Mouse (Mus musculus): ENCODE results near the gene Mrm1.
"Not testable (repeated sequence)": the region's sequence is repeated elsewhere in the genome, so short reads cannot be mapped to it uniquely, and the experiment has no call there.

The Mrm1 gene

DNA sequence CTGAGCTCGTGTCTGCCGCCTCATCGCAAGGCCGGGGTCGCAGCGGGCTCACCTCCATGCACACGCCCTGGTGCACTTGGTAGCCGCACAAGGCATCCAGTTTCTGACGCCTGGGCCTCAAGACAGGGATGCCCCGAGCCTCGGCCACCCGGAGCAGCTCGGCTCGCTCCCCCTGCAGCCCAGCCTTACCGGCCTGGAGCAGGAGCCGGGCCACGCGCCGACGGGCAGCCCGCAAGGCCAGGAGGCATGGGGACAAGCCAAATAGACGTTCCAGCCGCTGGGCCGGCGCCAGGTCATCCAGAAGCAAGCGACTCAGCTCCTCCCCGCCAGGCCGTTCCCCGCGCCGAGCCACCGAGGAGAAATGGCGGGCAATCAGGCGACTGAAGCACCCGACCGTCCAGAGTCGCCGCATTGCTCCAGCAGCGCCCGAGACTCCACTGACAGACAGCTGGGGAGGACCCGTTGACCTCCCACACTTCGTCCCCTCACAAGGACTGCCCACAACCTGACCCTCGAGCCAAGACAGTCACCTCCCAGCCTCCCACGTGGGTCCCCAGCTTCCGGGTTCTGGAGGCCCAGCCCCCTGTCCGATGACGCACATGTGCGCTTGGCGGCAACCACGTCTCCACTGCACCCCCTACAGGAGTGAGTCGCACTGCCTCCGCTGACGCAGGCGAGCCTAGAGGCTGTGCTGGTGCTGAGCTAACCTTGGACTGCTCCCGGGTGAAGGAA is at the start of gene Mrm1:
Gene Mrm1 (minus strand): TSS at position 555 of the 732 bp plus-strand sequence.
- DNase-seq, result peak; percentile 97

DNA sequence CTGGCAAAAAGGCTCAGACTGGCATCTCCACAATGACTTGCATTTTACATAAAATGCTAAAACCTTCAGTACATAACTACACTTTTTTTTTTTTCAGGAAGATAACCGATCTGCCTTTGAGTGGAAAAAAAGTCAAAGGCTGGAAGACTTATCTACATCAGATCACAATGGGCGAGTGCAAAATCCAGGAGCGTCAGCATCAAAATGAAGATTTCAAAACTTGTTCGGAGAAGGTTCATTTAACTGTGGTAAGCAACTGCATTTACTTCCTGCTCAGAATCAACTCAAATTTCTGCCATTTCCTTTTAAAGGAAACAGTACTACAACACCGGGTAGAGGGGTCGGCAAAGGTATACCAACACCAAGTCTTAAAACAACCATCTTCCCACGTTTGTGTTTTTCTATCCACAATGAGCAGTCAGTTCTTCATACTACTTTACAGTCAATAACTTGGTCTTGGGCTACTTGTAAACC is 49.5 kb upstream of the Mrm1 start:
- peak; percentile 20 for DNase-seq

DNA sequence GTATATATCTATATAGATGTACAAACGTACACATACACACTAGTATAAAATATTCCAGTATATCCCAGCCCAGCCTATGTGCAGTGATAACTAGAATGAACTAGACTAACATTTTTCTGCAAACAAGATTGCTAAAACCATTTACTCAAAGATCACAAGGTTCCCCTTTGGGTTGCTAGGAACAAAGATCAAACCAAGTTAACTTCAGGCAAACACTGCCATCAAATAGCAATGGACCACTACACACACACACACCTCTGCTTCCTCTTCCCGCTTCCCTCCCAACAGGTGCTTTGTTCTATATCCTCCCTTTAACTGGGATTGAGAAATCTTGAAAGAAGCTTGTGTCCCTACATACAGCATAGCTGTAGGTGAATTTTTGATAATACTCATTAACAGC is 48.3 kb upstream of the Mrm1 start:
- no peak for DNase-seq

DNA sequence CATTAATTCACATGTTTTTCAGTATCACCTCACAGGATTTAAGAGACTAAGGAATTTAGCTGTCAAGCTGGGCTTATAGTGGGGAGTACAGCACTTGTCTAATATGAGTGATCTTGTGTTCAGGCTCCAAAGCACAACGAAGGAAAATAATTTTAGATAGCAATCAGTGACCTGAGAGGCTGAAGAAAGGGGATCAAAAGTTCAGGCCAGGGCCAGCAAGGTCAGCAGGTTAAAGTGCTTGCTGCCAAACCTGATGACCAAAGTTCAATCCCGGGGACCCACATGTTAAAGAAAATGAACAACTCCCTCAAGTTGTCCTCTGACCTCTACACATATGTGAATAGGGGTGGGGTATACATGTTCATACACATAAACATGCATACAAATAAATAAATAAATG is 46.0 kb upstream of the Mrm1 start:
- DNase-seq, result no peak

DNA sequence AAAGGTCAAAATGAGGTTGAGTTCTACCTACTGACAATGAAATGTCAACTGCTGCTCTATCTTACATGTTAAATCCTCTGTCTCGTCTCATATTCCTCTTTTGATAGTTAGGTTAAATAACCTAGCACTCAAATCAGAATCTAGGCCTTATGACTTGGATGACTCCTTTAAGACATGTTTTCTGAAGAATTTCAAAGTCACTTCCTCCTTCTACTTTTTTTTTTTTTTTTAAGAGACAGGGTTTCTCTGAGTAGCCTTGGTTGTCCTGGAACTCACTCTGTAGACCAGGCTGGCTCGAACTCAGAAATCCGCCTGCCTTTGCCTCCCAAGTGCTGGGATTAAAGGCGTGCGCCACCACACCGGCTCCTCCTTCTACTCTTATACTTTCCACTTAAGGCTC is 36.0 kb upstream of the Mrm1 start:
- DNase-seq, result no peak

DNA sequence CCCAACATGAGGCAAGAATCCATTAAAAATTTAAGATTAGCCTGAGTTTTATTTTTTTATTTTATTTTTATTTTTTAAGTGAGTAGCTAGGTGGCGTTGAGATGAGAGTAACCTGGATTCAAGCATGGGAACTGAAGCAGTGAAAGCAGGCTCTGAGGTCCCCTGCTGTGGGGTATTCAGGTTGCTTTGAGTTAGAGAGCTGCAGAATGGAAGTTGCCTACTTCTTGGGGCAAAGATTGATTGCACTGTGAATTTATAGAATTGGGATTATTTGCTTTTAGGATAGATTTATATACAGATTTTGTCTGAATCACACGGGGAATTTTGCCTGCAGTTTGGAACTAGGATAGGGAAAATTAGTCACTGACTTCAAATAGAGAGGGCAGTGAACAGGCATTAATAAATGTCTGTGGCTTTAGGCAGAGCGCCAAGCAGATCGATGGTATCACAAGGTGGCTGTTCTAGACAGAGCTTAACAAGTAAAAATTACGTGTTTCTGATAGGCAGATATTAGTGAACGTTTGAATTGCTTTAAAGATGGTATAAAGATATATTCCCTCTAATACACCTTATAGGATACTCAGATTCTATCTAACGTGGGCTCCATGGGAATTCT is 28.3 kb upstream of the Mrm1 start:
- DNase-seq, result no peak

DNA sequence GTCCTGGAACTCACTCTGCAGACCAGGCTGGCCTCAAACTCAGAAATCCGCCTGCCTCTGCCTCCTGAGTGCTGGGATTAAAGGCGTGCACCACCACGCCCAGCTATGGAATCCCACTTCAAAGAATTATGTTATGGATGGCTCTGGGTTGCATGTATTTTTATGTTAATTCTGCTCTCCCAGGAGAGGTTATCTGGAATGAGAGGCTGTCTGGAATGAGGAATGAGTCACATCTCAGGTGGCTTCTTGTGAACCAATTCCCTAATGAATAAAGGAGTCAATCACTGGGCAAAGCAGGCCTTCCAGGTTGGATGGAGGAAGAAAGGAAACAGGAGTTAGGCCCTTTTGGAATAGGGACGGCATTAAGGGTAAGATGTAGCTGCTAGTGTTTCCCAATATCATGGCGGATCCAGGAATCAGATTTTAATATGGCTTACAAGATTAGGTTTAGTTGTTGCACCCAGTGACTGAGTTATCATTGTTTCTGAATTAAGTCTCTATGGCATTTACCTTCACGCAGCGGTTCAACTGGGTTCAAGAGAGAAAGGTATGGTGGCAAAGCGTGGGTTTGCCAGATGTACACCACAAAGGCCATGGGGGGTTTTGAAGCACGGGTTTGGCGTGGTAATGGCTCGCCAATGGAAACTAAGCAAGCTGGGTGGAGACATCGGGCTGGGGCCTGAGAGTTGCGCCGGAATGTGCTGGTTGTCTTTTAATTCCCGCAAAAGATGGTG is 27.6 kb upstream of the Mrm1 start:
- no peak for DNase-seq

DNA sequence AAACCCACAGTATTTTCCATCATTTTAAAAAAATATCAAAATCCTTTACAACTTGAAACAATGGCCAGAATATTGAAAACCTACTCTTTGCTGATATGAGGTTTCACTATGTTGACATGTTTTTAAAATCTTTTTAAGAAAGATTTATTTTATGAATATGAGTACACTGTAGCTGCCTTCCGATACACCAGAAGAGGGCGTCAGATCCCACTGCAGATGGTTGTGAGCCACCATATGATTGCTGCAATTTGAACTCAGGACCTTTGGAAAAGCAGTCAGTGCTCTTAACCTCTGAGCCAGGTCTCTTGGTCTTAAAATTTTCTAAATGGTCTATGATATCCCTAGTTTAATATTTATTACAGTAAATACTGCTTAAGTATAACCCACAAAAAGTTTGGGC is 20.0 kb upstream of the Mrm1 start:
- no peak for DNase-seq

DNA sequence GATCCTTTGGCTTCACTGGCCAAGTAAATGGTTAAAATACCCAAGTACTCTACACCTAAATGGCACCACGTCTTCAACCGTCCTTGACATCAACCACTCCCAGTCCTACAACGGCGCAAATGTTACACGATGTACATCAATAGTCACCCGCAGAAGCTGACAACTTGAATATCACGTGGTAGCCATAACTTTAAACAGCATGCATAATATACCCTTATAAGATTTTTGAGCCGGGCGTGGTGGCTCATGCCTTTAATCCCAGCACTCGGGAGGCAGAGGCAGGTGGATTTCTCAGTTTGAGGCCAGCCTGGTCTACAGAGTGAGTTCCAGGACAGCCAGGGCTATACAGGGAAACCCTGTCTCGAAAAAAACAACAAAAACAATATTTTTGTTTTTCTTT is 10.2 kb upstream of the Mrm1 start:
- not testable (repeated sequence) for DNase-seq

DNA sequence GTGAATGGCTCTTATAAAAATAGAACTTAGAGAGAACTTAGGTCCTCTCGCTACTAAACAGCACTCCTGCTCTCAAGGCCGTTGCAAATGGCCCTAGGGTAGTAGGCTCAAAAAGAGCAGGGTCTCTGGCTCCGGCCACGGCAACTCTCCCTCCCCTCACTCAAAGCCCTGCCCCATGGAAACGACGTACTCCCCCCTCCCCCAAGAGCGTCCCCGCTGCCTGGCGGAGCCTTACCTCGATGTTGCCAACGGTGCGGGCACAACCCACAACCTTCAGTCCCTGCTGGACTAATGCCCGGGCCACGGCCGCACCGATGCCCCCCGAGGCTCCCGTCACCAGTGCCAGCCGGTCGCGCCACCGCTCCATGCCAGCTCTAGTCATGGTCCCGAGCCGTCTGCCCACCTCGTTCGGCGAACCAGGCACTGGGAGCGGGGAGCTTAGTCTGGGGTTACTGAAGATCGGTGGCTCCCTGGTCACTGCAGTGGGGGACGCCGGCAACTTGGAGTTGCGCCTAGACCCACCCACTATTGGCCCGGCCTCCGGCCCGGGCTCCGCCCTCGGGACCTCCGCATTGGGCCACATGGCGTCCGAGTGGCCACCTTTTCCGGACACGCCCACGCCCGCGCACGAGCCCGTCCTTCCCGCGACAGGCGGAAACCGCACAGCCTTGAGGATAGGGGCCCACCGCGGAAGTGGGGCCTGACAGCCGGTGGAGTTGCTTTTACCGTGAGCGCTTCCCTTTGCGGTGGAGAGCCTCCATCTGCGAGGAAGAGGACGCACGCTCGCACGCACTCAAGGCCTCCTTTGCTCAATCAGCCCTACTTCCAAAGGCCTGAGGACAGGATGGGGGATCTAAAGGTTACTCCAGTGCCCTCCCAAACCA is 9.4 kb upstream of the Mrm1 start, which contains the start of gene Dhrs11:
Gene Dhrs11 (minus strand): TSS at position 479 of the 884 bp plus-strand sequence.
- peak; percentile 83 for DNase-seq

DNA sequence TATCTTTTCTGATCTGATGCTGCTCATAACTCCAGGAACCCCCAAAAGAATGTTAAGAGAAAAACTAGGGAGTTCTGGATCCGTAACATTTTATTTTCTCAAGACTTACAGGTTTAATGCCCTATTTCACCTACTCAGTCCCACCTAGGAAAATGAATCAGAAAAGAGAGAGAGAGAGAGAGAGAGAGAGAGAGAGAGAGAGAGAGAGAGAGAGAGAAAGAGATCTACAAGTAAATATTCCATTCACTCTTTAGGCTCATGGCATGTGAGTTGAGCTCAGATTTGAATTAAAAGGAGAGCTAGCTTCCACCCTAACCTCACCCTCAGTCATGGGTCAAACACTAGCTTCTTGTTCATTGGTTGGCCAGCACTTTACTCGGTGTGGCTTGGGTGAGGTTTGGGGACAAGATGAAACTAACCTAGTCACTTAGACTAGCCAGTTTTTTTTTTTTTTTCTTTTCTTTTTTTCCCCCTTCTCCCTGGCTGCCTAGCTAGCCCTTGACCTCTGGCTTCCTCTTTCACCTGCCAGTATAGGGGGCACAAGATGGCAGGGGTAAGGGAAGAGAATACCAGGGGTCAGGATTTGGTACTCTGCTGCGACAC is 8.7 kb upstream of the Mrm1 start:
- no peak for DNase-seq

DNA sequence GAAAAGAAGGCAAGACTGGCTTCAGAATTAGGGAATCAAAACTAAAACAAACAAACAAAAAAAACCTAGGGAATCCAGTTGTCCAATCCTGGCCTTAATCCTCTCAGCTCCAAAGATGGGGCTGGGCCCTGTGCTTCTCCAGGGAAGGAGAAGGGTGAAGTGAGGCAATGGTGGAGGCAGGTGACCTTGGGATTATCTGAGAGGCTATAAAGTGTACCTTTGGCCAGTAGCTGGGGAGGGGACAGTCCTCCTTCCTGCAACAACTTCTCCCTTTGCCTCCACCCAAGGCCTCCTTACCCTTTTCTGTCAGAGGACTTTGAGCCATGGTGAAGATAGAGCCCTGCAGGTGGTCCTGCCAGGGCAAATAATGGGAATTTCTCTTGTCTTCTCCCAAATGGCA is 8.2 kb upstream of the Mrm1 start:
- no peak for DNase-seq

DNA sequence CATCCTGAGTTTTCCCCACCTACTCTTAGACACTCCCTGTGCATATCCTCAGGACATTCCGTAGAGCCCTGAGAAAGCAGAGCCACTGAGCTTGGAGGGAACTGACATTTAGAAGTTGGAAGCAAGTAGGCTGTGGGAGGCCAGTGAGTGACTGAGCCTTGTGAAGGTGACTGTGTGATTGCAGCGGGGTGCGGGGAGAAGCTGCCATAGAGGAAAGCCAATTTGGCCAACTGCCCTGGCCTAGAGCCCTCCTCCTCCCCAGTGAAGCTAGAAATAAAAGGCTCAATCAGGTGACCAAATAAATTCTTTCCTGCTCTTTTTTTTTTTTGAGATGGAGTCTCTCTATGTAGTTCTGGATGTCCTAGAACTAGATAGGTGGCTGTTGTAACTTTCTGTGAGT is 6.9 kb upstream of the Mrm1 start:
- no peak for DNase-seq

DNA sequence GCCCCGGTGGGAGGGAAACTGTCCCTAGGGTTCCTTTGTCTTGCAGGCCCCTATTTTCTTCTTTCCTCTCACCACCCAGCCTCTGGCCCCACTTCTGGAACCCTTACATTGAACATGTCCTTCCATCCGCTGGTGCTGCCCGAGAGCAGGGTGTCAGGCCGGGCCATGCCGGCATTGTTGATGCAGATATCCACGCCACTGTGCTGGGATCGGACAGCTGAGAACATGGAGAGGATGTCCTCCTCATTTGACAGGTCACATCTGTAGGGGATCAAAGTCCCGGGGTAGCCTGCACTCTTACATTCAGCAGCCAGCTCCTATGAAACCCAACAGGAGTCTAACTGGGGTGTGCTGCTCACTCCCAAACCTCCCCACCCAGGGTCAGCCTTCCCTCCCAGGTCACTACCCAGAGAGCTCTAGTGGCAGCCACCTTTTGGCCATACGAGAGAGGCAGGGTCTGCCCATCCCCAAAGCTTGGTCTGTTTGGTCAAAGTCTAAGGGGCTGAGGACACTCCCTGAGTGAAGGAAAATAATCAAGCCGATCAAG is 6.0 kb upstream of the Mrm1 start:
- DNase-seq, result no peak

DNA sequence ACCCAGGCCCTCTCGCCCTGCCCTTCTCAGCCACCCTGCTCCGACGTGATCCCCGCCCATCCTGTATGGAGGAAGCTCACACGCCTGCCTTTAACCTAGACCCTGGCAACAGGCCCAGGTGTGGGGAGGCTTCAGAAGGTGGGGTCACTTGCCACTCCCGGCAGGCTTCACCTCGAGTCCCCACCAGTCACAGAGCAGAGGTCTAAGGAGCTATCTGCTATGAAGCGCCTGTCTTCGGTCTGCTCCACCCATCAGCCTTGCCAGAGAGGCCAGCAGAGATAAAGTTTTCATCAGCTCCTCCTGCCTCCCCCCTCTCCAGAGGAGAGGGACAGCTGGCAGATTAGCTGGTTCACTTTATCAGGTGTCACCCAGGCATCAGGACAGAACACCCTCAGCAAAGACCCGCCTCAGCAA is 4.2 kb upstream of the Mrm1 start:
- no peak for DNase-seq

DNA sequence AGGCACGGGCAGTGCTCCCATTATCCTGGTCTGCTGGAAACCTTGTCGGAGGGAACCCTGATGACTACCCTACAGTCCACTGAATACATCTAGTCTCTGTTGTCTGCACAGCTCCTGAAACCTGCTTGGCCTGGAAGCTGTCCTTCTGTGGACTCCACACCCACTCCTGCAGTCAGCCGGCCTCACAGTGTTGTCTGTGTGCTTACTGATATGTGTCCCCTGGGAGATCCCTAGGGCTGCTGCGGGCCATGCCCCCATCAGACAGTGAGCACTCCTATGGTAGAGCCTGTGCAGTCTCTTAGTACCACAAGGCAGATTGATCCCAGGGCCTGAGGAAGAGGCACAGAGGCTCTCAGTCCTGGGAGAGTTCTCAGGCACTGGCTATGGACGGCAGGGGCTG is 3.2 kb upstream of the Mrm1 start:
- no peak for DNase-seq

DNA sequence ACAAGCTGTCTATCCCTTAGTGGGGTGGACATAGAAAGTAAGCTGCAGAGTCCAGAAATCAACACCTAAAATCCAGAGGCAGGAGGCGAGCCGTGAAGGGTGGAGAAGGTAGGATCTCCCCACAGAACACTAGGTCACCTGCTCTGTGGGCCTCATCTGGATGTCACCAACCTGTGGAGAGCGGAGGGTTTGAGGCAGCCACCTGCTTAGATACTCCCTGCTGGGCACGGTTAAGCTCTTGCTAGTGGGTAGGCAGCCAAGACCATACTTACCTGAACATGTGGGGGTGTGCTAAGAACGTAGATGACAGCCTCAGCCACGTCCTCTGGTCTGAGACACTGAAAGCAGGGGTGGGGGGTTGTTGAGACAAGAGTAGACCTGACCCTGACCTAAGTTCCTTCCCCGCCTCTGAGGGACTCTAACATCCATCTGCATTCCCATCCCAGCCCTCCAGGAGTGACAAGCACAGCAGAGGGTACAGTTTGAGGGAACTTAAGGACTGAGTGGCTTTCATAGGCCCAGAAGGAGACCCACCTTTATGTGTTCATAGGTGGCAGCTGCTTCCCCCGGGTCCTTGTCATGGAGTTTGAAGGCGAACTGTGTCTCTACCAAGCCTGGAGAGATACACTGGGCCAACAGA is 1.9 kb upstream of the Mrm1 start:
- no peak for DNase-seq

DNA sequence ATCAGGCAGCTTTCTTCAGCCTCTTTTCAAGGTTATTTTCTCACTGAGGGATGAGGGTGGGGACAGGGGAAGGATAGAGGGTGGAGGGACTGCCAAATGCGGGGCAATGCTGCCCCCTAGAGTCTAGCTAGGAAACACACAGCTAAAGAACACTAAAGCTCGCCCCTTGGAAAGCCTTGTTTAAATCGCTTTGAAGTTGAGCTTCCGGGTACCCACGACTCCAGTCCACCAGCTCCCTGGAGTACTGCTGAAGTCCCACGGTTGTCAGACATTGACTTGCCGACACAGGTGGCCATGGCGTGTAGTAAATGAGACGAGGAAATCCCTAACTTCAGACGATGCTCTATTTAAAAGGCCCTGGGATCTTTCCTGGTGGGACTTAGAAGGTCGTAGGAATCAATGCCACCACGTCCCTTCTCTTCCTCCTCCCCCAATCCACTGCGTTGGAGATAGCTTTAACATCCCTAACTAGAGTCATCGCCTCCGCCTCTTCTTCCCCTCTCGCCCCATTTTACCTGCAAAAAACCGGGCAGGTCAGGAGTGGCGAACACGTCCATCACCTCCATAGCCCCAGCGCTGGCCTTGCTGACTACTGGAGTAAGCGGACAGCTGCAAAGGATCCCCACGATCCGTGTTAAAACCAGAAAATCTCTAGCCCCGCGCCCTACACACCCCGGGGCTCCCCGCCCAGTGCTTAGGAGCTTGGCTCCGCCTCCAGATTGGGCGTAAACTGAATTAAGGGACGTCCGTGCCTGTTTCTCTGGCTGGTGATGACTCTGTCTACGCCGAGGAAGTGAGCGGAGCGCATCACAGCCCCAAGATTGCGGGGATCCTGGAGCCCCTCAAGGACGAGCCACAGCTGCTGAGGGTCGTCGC is 992 bp downstream of the Mrm1 start:
- DNase-seq, result peak; percentile 85

DNA sequence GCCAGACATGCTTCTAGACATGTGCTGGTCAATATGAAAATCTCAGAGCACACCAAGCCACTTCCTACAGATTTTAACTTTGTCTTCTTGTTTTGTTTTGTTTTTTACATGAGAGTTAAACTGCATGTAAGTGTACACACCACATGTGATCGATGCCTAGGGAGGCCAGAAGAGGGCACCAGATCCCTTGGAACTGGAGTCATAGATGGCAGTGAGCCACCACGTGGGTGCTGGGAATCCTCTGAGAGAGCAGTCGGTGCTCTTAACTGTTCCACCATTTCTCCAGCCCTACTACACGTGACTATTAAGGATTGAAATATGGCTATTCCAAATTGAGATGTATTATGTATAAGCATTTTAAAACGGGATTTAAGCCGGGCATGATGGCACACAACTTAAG is 2.0 kb downstream of the Mrm1 start:
- DNase-seq, result peak; percentile 35

DNA sequence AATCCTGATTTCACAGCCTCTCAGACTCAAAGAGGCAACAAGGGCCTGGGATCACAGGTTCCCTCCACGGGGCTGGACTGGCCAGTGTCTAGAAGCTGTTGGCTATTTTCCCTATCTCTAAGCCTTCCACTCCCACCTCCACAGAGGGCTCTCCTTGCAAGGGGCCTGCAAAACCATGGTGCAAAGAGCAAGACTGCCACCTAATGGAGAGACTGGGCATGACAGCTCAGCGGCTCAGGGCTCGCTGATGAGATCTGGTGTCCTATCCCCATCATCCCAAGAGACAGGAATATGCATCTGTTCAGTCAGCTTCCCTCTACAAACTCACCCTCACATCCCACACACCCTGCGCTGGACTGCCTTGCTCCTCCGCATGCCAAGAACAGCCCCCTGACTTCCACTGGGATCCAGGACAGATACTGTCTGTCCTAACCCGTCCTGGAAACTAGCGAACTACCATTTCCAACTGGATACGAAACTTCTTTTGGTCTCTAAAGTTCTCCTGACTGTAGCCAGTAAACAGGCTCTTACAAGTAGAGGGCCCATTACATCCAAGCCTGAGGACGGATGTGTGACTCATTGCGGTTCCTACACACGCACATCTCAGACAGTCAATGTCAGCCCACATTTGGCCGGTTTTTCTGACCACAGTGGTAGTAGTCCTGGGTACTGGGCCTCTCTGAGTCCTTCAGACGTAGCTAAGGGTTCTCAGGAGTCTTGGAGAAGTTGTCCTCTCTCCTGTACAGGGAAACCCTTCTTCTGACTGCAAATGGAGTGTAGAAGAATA is 5.4 kb downstream of the Mrm1 start:
- DNase-seq, result peak; percentile 76

Data from thymus, postnatal 14 days (tissue).